Mouse (Mus musculus) left cerebral cortex, adult 2 months (tissue): ENCODE measurements around the gene Dcp1a. TPM values are rescaled to one million over a fixed set of nuclear protein-coding genes. Genes with fewer than 3 reads are reported as not detected.
A peak's percentile ranks its signal among the peaks of the same experiment; 100 is the strongest.

ENCODE experiments used
- DNase-seq, 2 experiments: peaks; one replicate each; pipeline ENCODE4 v3.0.0; 2021 to 2022; ENCODE audit warnings: low spot score in 2 of 2, mixed read lengths in 1 of 2; ENCODE audit errors: extremely low spot score in 1 of 2
- H3K27ac ChIP-seq: fragments of 200-600 bp; 2 replicates; pipeline ENCODE4 v1.8.1; 2022
- H3K4me3 ChIP-seq: fragments of 200-600 bp; 2 replicates; pipeline ENCODE4 v1.8.1; 2022
- CTCF ChIP-seq: fragments of 200-600 bp; IDR thresholded peaks from 2 replicates; pipeline ENCODE4 v1.8.1; 2022; ENCODE audit warnings: antibody characterized with exemption, mild to moderate bottlenecking, moderate library complexity
- intact Hi-C: fragments of 180-260 bp; cut with DNase I; formaldehyde crosslinking; loops from one replicate; pipeline ENCODE4 v1.15.1; 2025
- microRNA-seq, 2 experiments: library from miRNA; unstranded; fragments of <30 nt; microRNA quantifications; one replicate each; pipeline ENCODE4 v1.2.0; 2021
- total RNA-seq, 2 experiments: library from RNA; stranded (reverse); gene quantifications; 2 replicates each; pipeline ENCODE4 v1.2.3; 2021

Dcp1a gene
- total RNA-seq, 2 experiments from 2014 or later = 21.4 to 24.3 TPM

- no peak for TF ChIP-seq CTCF
- DNase-seq = no peak
- Histone ChIP-seq H3K27ac (no peak overlapping the region), H3K4me3 (no peak overlapping the region)
- intact Hi-C loops = no loop called here
Observed at GRCm38 (mm10) chr14:30566317-30566716, 87.0 kb downstream of the Dcp1a start.

GRCm38 (mm10) chr14:30568016-30568415 is 88.7 kb downstream of the Dcp1a start:
- intact Hi-C loops = no loop called here
- no peak for DNase-seq
- Histone ChIP-seq H3K27ac (no peak overlapping the region), H3K4me3 (no peak overlapping the region)
- no peak for TF ChIP-seq CTCF

GRCm38 (mm10) chr14:30570303-30570702 is 91.0 kb downstream of the Dcp1a start:
- intact Hi-C loops = loop anchor here (5.0 kb wide), 1 partner anchor 433 kb away; no protein-coding TSS in a partner anchor
- no peak overlapping the region for H3K4me3 ChIP-seq
- DNase-seq = no peak
- H3K27ac ChIP-seq = no peak overlapping the region
- TF ChIP-seq CTCF = no peak

GRCm38 (mm10) chr14:30572253-30572652 is 92.9 kb downstream of the Dcp1a start:
- intact Hi-C loops = loop anchor here (2.0 to 5.0 kb wide), 2 partner anchors 23 to 435 kb away; partner anchors contain the start of gene Tkt
- H3K27ac ChIP-seq = no peak overlapping the region
- DNase-seq = no peak
- no peak overlapping the region for H3K4me3 ChIP-seq
- TF ChIP-seq CTCF = no peak

- DNase-seq = no peak
- TF ChIP-seq CTCF = no peak
- no peak overlapping the region for H3K27ac ChIP-seq
- no peak overlapping the region for H3K4me3 ChIP-seq
- intact Hi-C loops = loop anchor here (2.0 to 5.0 kb wide), 2 partner anchors 24 to 436 kb away; partner anchors contain the start of gene Tkt
Observed at GRCm38 (mm10) chr14:30573235-30573634, 93.9 kb downstream of the Dcp1a start.

- no peak overlapping the region for H3K27ac ChIP-seq
- TF ChIP-seq CTCF = peak; percentile 100
- no peak overlapping the region for H3K4me3 ChIP-seq
- intact Hi-C loops = loop anchor here (2.0 to 5.0 kb wide), 2 partner anchors 25 to 437 kb away; partner anchors contain the start of gene Tkt
- peak; percentile 72 to 83 for DNase-seq
Observed at GRCm38 (mm10) chr14:30573983-30574584, 94.7 kb downstream of the Dcp1a start.

- intact Hi-C loops = no loop called here
- no peak for TF ChIP-seq CTCF
- no peak for DNase-seq
- H3K27ac ChIP-seq = no peak overlapping the region
- no peak overlapping the region for H3K4me3 ChIP-seq
Observed at GRCm38 (mm10) chr14:30575791-30576190, 96.5 kb downstream of the Dcp1a start.

- no peak overlapping the region for H3K4me3 ChIP-seq
- intact Hi-C loops = no loop called here
- no peak for DNase-seq
- H3K27ac ChIP-seq = no peak overlapping the region
- no peak for TF ChIP-seq CTCF
Observed at GRCm38 (mm10) chr14:30576260-30576659, 96.9 kb downstream of the Dcp1a start.

Small RNA genes lying within 50 kb of the gene (microRNA-seq; reads per million reads assigned to microRNA genes)
- 7.3 to 9.1 reads per million in 2 experiments for gene Mir3076

Other genes with a start within 250 kb of the Dcp1a start
- 10 to 100 TPM; 52.3 to 56.0 TPM for gene Cacna1d, start 11.9 kb downstream of the Dcp1a start, total RNA-seq
- gene Tkt, start 68.8 kb downstream of the Dcp1a start, total RNA-seq = 100 to 1,000 TPM; 160 to 180 TPM
- gene Prkcd, start 146.7 kb downstream of the Dcp1a start, total RNA-seq = 10 to 100 TPM; 10.5 to 16.1 TPM
- 10 to 100 TPM; 11.3 to 12.3 TPM for gene Rft1, start 174.8 kb downstream of the Dcp1a start, total RNA-seq
- 10 to 100 TPM; 38.4 to 38.8 TPM for gene Sfmbt1, start 235.3 kb downstream of the Dcp1a start, total RNA-seq